Mouse (Mus musculus): ENCODE data around the gene Eif5a.
"Not testable (repeated sequence)": the region's sequence is repeated elsewhere in the genome, so short reads cannot be mapped to it uniquely, and the experiment has no call there.

The Eif5a gene

GRCm38 (mm10) chr11:69920266-69921031 lies 1.3 kb downstream of the Eif5a start:
- DNase-seq: peak in 1 of 2 experiments; percentile 40

- peak; percentile 39 to 42 for DNase-seq
Measured at GRCm38 (mm10) chr11:69919661-69920265, 2.0 kb downstream of the Eif5a start.

GRCm38 (mm10) chr11:69919053-69919452 lies 2.7 kb downstream of the Eif5a start:
- no peak for DNase-seq

- no peak for DNase-seq
Measured at GRCm38 (mm10) chr11:69918118-69918517, 3.6 kb downstream of the Eif5a start.

GRCm38 (mm10) chr11:69917379-69917948 lies 4.3 kb downstream of the Eif5a start:
- no peak for DNase-seq

GRCm38 (mm10) chr11:69916652-69917378 lies 4.9 kb downstream of the Eif5a start:
- DNase-seq: not testable (repeated sequence)

GRCm38 (mm10) chr11:69915667-69916627 lies 5.8 kb downstream of the Eif5a start:
- DNase-seq: no peak

- DNase-seq: no peak
Measured at GRCm38 (mm10) chr11:69914917-69915430, 6.8 kb downstream of the Eif5a start.

- DNase-seq: no peak
Measured at GRCm38 (mm10) chr11:69914372-69914764, 7.4 kb downstream of the Eif5a start.

GRCm38 (mm10) chr11:69913554-69914371 lies 8.0 kb downstream of the Eif5a start, which contains the start of gene Gps2:
Gene Gps2, plus strand, starts transcription at chr11:69913888.
- DNase-seq: peak; percentile 94 to 97

GRCm38 (mm10) chr11:69912716-69913530 lies 8.8 kb downstream of the Eif5a start:
- DNase-seq: no peak

- no peak for DNase-seq
Measured at GRCm38 (mm10) chr11:69911701-69912100, 10.1 kb downstream of the Eif5a start.

GRCm38 (mm10) chr11:69910781-69911560 lies 10.8 kb downstream of the Eif5a start:
- DNase-seq: no peak

- DNase-seq: no peak
Measured at GRCm38 (mm10) chr11:69910177-69910576, 11.6 kb downstream of the Eif5a start.

GRCm38 (mm10) chr11:69909174-69909573 lies 12.6 kb downstream of the Eif5a start:
- no peak for DNase-seq

GRCm38 (mm10) chr11:69908645-69909044 lies 13.1 kb downstream of the Eif5a start:
- no peak for DNase-seq

GRCm38 (mm10) chr11:69904311-69904710 lies 17.4 kb downstream of the Eif5a start:
- DNase-seq: no peak

GRCm38 (mm10) chr11:69902972-69903371 lies 18.8 kb downstream of the Eif5a start:
- no peak for DNase-seq

GRCm38 (mm10) chr11:69901993-69902392 lies 19.8 kb downstream of the Eif5a start:
- DNase-seq: peak in 1 of 2 experiments; percentile 41
